Mouse (Mus musculus): Measurements from ENCODE around the gene Pdia3. TPM values are rescaled to one million over a fixed set of nuclear protein-coding genes. Genes with fewer than 3 reads are reported as not detected.

Gene Pdia3
- total and polyA plus RNA-seq, 2 experiments from 2014 or later: 44.2 to 211 TPM

Small RNA genes lying within 50 kb of the gene (microRNA-seq; reads per million reads assigned to microRNA genes)
- not detected for gene Gm22953

Other genes starting within 250 kb of the Pdia3 start
- 9.6 and 20.8 TPM in 2 replicates for gene Tubgcp4, start 243.1 kb upstream of the Pdia3 start, total RNA-seq (2014; rRNA removed; ENCODE audit: low replicate concordance)
- gene Tubgcp4, start 243.1 kb upstream of the Pdia3 start, polyA plus RNA-seq (2015; fragmentation: Nextera tagmentation; extraction: Ambion mirVana): 12.3 and 13.0 TPM in 2 replicates
- gene Zscan29, start 242.7 kb upstream of the Pdia3 start, total RNA-seq (2014; rRNA removed; ENCODE audit: low replicate concordance): 4.2 and 4.8 TPM in 2 replicates
- 5.1 and 5.6 TPM in 2 replicates for gene Zscan29, start 242.7 kb upstream of the Pdia3 start, polyA plus RNA-seq (2015; fragmentation: Nextera tagmentation; extraction: Ambion mirVana)
- 74.4 and 79.6 TPM in 2 replicates for gene Trp53bp1, start 142.4 kb upstream of the Pdia3 start, total RNA-seq (2014; rRNA removed; ENCODE audit: low replicate concordance)
- 18.5 and 20.3 TPM in 2 replicates for gene Trp53bp1, start 142.4 kb upstream of the Pdia3 start, polyA plus RNA-seq (2015; fragmentation: Nextera tagmentation; extraction: Ambion mirVana)
- 14.5 and 24.9 TPM in 2 replicates for gene Map1a, start 124.2 kb upstream of the Pdia3 start, total RNA-seq (2014; rRNA removed; ENCODE audit: low replicate concordance)
- gene Map1a, start 124.2 kb upstream of the Pdia3 start, polyA plus RNA-seq (2015; fragmentation: Nextera tagmentation; extraction: Ambion mirVana): 3.7 and 4.8 TPM in 2 replicates
- gene Ppip5k1, start 58.4 kb upstream of the Pdia3 start, total RNA-seq (2014; rRNA removed; ENCODE audit: low replicate concordance): 4.4 and 5.2 TPM in 2 replicates
- 8.5 and 9.0 TPM in 2 replicates for gene Ppip5k1, start 58.4 kb upstream of the Pdia3 start, polyA plus RNA-seq (2015; fragmentation: Nextera tagmentation; extraction: Ambion mirVana)
- 0.54 and 1.4 TPM in 2 replicates for gene Ckmt1, start 56.1 kb upstream of the Pdia3 start, total RNA-seq (2014; rRNA removed; ENCODE audit: low replicate concordance)
- 2.6 TPM in 2 replicates for gene Ckmt1, start 56.1 kb upstream of the Pdia3 start, polyA plus RNA-seq (2015; fragmentation: Nextera tagmentation; extraction: Ambion mirVana)
- gene Strc, start 26.6 kb upstream of the Pdia3 start, total RNA-seq (2014; rRNA removed; ENCODE audit: low replicate concordance): not detected in 2 replicates
- gene Strc, start 26.6 kb upstream of the Pdia3 start, polyA plus RNA-seq (2015; fragmentation: Nextera tagmentation; extraction: Ambion mirVana): not detected in 2 replicates
- 1.3 and 3.7 TPM in 2 replicates for gene Catsper2, start within 50 bp of the Pdia3 start, total RNA-seq (2014; rRNA removed; ENCODE audit: low replicate concordance)
- gene Catsper2, start within 50 bp of the Pdia3 start, polyA plus RNA-seq (2015; fragmentation: Nextera tagmentation; extraction: Ambion mirVana): 4.5 and 5.2 TPM in 2 replicates
- not detected in 2 replicates for gene Ell3, start 30.5 kb downstream of the Pdia3 start, total RNA-seq (2014; rRNA removed; ENCODE audit: low replicate concordance)
- gene Ell3, start 30.5 kb downstream of the Pdia3 start, polyA plus RNA-seq (2015; fragmentation: Nextera tagmentation; extraction: Ambion mirVana): 0.36 and 0.55 TPM in 2 replicates
- gene Serf2, start 35.4 kb downstream of the Pdia3 start, total RNA-seq (2014; rRNA removed; ENCODE audit: low replicate concordance): 1,358 and 1,465 TPM in 2 replicates
- 616 and 625 TPM in 2 replicates for gene Serf2, start 35.4 kb downstream of the Pdia3 start, polyA plus RNA-seq (2015; fragmentation: Nextera tagmentation; extraction: Ambion mirVana)
- 1.6 and 4.1 TPM in 2 replicates for gene Hypk, start 39.5 kb downstream of the Pdia3 start, total RNA-seq (2014; rRNA removed; ENCODE audit: low replicate concordance)
- gene Hypk, start 39.5 kb downstream of the Pdia3 start, polyA plus RNA-seq (2015; fragmentation: Nextera tagmentation; extraction: Ambion mirVana): 105 and 111 TPM in 2 replicates
- gene Serinc4, start 43.0 kb downstream of the Pdia3 start, total RNA-seq (2014; rRNA removed; ENCODE audit: low replicate concordance): 0.39 TPM in 1 of 2 replicates, not detected in the other
- gene Serinc4, start 43.0 kb downstream of the Pdia3 start, polyA plus RNA-seq (2015; fragmentation: Nextera tagmentation; extraction: Ambion mirVana): 0.04 and 0.12 TPM in 2 replicates
- gene Mfap1b, start 60.3 kb downstream of the Pdia3 start, total RNA-seq (2014; rRNA removed; ENCODE audit: low replicate concordance): 13.4 and 15.0 TPM in 2 replicates
- 35.9 and 36.4 TPM in 2 replicates for gene Mfap1b, start 60.3 kb downstream of the Pdia3 start, polyA plus RNA-seq (2015; fragmentation: Nextera tagmentation; extraction: Ambion mirVana)
- 9.5 and 9.8 TPM in 2 replicates for gene Mfap1a, start 92.9 kb downstream of the Pdia3 start, total RNA-seq (2014; rRNA removed; ENCODE audit: low replicate concordance)
- 15.7 and 16.0 TPM in 2 replicates for gene Mfap1a, start 92.9 kb downstream of the Pdia3 start, polyA plus RNA-seq (2015; fragmentation: Nextera tagmentation; extraction: Ambion mirVana)
- gene Wdr76, start 92.9 kb downstream of the Pdia3 start, total RNA-seq (2014; rRNA removed; ENCODE audit: low replicate concordance): 7.6 and 9.5 TPM in 2 replicates
- 3.4 and 4.0 TPM in 2 replicates for gene Wdr76, start 92.9 kb downstream of the Pdia3 start, polyA plus RNA-seq (2015; fragmentation: Nextera tagmentation; extraction: Ambion mirVana)

Measured in heart, postnatal 0 days (tissue).